Mouse (Mus musculus): ENCODE data around the gene Gm5447.

The Gm5447 gene

GRCm38 (mm10) chr13:30973501-30974246 lies at the start of gene Gm5447, which contains the start of gene Exoc2:
Gene Gm5447 (plus strand): TSS chr13:30974204.
Gene Exoc2 (minus strand): TSS chr13:30974093.
- DNase-seq (ENCODE audit: low spot score) = peak; percentile 51

- no peak for DNase-seq (ENCODE audit: low spot score)
Measured at GRCm38 (mm10) chr13:30924269-30924668, 49.7 kb upstream of the Gm5447 start.

GRCm38 (mm10) chr13:30929119-30929518 lies 44.9 kb upstream of the Gm5447 start:
- no peak for DNase-seq (ENCODE audit: low spot score)

GRCm38 (mm10) chr13:30931613-30932012 lies 42.4 kb upstream of the Gm5447 start:
- no peak for DNase-seq (ENCODE audit: low spot score)

GRCm38 (mm10) chr13:30932972-30933371 lies 41.0 kb upstream of the Gm5447 start:
- no peak for DNase-seq (ENCODE audit: low spot score)

- DNase-seq (ENCODE audit: low spot score) = no peak
Measured at GRCm38 (mm10) chr13:30945788-30946187, 28.2 kb upstream of the Gm5447 start.

- DNase-seq (ENCODE audit: low spot score) = no peak
Measured at GRCm38 (mm10) chr13:30947129-30947528, 26.9 kb upstream of the Gm5447 start.

- DNase-seq (ENCODE audit: low spot score) = no peak
Measured at GRCm38 (mm10) chr13:30947540-30947939, 26.5 kb upstream of the Gm5447 start, which contains the start of gene Hus1b. Gene Hus1b (minus strand): TSS chr13:30947759.

GRCm38 (mm10) chr13:30949181-30949580 lies 24.8 kb upstream of the Gm5447 start:
- DNase-seq (ENCODE audit: low spot score) = no peak

- DNase-seq (ENCODE audit: low spot score) = no peak
Measured at GRCm38 (mm10) chr13:30952044-30952443, 22.0 kb upstream of the Gm5447 start.

- DNase-seq (ENCODE audit: low spot score) = no peak
Measured at GRCm38 (mm10) chr13:30953580-30953979, 20.4 kb upstream of the Gm5447 start.

- DNase-seq (ENCODE audit: low spot score) = no peak
Measured at GRCm38 (mm10) chr13:30960714-30961113, 13.3 kb upstream of the Gm5447 start.

- no peak for DNase-seq (ENCODE audit: low spot score)
Measured at GRCm38 (mm10) chr13:30961932-30962331, 12.1 kb upstream of the Gm5447 start.

GRCm38 (mm10) chr13:30966507-30966911 lies 7.5 kb upstream of the Gm5447 start:
- DNase-seq (ENCODE audit: low spot score) = no peak

GRCm38 (mm10) chr13:30968311-30968710 lies 5.7 kb upstream of the Gm5447 start:
- DNase-seq (ENCODE audit: low spot score) = no peak

GRCm38 (mm10) chr13:30971047-30971446 lies 3.0 kb upstream of the Gm5447 start:
- no peak for DNase-seq (ENCODE audit: low spot score)

- no peak for DNase-seq (ENCODE audit: low spot score)
Measured at GRCm38 (mm10) chr13:30972102-30972501, 1.9 kb upstream of the Gm5447 start.

GRCm38 (mm10) chr13:30974247-30974630 lies 235 bp downstream of the Gm5447 start:
- no peak for DNase-seq (ENCODE audit: low spot score)

GRCm38 (mm10) chr13:30976536-30977084 lies 2.6 kb downstream of the Gm5447 start:
- DNase-seq (ENCODE audit: low spot score) = no peak

GRCm38 (mm10) chr13:30978224-30978623 lies 4.2 kb downstream of the Gm5447 start:
- DNase-seq (ENCODE audit: low spot score) = no peak

GRCm38 (mm10) chr13:30981666-30982065 lies 7.7 kb downstream of the Gm5447 start:
- DNase-seq (ENCODE audit: low spot score) = no peak

- DNase-seq (ENCODE audit: low spot score) = no peak
Measured at GRCm38 (mm10) chr13:30985275-30985597, 11.2 kb downstream of the Gm5447 start.

- no peak for DNase-seq (ENCODE audit: low spot score)
Measured at GRCm38 (mm10) chr13:30985598-30986466, 11.8 kb downstream of the Gm5447 start.

All from left cerebral cortex, adult 11 months (tissue).